Mouse (Mus musculus) gastrocnemius, adult 2 months (tissue): Measurements from ENCODE around the gene Gdf15. TPM values are rescaled to one million over a fixed set of nuclear protein-coding genes. Genes with fewer than 3 reads are reported as not detected.

ENCODE experiments used
- DNase-seq: peaks from one replicate; pipeline ENCODE4 v3.0.0; 2022
- H3K27ac ChIP-seq: fragments of 200-600 bp; 2 replicates; pipeline ENCODE4 v1.8.1; 2022; ENCODE audit warnings: mild to moderate bottlenecking
- H3K4me3 ChIP-seq: fragments of 200-600 bp; 2 replicates; pipeline ENCODE4 v1.8.1; 2022; ENCODE audit warnings: mild to moderate bottlenecking, moderate library complexity
- CTCF ChIP-seq: fragments of 200-600 bp; IDR thresholded peaks from 2 replicates; pipeline ENCODE4 v1.8.1; 2022; ENCODE audit warnings: antibody characterized with exemption, mild to moderate bottlenecking, moderate library complexity
- intact Hi-C: fragments of 180-260 bp; cut with DNase I; formaldehyde crosslinking; loops from one replicate; pipeline ENCODE4 v1.15.1; 2025
- long read RNA-seq, 2 experiments: library from polyadenylated mRNA; stranded (forward); transcript quantifications; one replicate each; pipeline ENCODE4 v2.0.0; 2021
- total RNA-seq, 2 experiments: library from RNA; stranded (reverse); gene quantifications; 2 replicates each; pipeline ENCODE4 v1.2.3; 2021

The Gdf15 gene
- total RNA-seq = under 1 TPM in 1 of 2 experiments, not detected in 1; 0.28 TPM
- long read RNA-seq, experiment 1 = 0 reads
- long read RNA-seq, experiment 2 = 0 reads

DNA sequence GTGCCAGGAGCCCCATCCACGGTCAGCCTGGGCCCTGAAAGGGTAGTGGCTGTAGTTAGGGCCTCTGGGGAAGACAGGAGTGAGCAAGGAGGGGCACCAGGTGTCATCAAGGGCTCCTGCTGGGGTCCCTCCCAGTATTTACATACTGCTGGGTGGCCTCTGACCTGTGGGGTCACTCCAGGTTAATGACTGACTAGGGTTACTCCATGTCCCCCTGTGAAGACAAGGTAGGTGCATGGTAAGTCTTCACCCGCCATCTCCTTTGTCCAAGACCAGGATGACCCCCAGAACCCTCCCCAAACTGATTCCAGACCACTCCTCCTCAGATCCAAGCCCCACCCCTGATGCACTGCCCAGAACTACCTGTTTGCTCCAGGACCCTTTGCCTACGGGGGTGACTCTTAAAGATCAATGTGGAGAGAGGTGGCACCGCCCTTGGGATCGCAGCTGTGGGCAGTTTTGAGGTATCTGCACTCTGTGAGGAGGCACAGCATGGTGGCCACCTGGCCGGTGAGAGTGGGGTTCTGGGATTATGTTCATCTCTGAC lies at the start of gene Gdf15:
TSS of gene Gdf15 (minus strand) at position 111 of the 547 bp plus-strand sequence.
- Histone ChIP-seq H3K27ac (peak within 1 kb of the TSS; percentile 90), H3K4me3 (peak within 1 kb of the TSS; percentile 37; the same call in 1 of the 2 replicates)
- intact Hi-C loops = no loop called here
- no peak for TF ChIP-seq CTCF
- DNase-seq = no peak

DNA sequence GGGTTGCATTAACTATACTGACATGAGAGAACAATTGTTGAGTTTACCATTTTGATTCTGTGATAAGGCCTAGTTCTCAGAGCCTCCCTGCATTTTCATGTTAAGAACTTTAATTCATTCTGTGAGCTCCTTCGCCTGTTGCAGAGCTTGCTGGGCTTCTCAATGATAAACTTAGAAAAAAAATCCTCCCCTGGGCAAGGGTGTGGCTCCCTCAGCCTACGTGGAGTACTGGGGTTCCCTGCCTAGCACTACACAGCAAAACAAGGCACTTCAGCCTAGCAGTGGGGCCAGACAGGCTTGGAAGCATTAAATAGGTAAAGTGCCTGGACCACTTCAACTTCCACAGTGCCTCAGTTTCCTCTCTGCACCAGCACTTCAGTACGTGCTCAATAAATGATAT lies 49.2 kb upstream of the Gdf15 start:
- no peak for DNase-seq
- intact Hi-C loops = no loop called here
- no peak for TF ChIP-seq CTCF
- H3K4me3 ChIP-seq = no peak overlapping the region
- H3K27ac ChIP-seq = peak overlapping the region; percentile 88

GRCm38 (mm10) chr8:70680039-70680438 lies 47.8 kb upstream of the Gdf15 start:
- Histone ChIP-seq H3K27ac (peak overlapping the region; percentile 74), H3K4me3 (no peak overlapping the region)
- no peak for TF ChIP-seq CTCF
- peak; percentile 63 for DNase-seq
- intact Hi-C loops = no loop called here

GRCm38 (mm10) chr8:70679404-70679803 lies 47.1 kb upstream of the Gdf15 start:
- H3K4me3 ChIP-seq = no peak overlapping the region
- DNase-seq = no peak
- no peak for TF ChIP-seq CTCF
- peak overlapping the region; percentile 74 for H3K27ac ChIP-seq
- intact Hi-C loops = no loop called here

DNA sequence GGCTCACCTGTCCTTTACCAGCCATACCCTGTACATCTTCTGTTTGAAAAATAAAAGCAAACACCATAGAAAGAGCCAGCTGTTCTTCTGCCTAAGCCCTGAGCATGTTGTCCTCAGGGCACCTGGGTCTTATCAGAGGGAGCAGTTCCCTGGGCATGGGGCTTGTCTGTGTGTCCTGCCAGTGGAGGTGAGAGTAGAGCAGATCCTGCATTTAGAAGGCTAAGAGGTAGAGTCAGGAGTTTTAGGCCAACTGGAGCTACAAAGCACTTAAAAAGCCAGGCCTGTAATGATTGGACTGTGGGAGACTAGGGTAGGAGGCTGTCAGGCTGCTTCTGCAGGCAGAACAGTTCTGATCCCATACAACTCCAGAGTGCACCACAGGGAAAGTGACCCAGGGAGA lies 46.4 kb upstream of the Gdf15 start:
- no peak for DNase-seq
- peak overlapping the region; percentile 74; the same call in 1 of the 2 replicates for H3K27ac ChIP-seq
- no peak overlapping the region for H3K4me3 ChIP-seq
- intact Hi-C loops = no loop called here
- TF ChIP-seq CTCF = no peak

- TF ChIP-seq CTCF = no peak
- no peak overlapping the region for H3K4me3 ChIP-seq
- intact Hi-C loops = no loop called here
- no peak overlapping the region for H3K27ac ChIP-seq
- no peak for DNase-seq
Measured at GRCm38 (mm10) chr8:70677451-70678080, 45.3 kb upstream of the Gdf15 start.

GRCm38 (mm10) chr8:70675336-70675735 lies 43.1 kb upstream of the Gdf15 start:
- Histone ChIP-seq H3K27ac (peak overlapping the region; percentile 98), H3K4me3 (no peak overlapping the region)
- DNase-seq = no peak
- no peak for TF ChIP-seq CTCF
- intact Hi-C loops = no loop called here

- Histone ChIP-seq H3K27ac (peak overlapping the region; percentile 98), H3K4me3 (no peak overlapping the region)
- DNase-seq = no peak
- intact Hi-C loops = no loop called here
- TF ChIP-seq CTCF = no peak
Measured at GRCm38 (mm10) chr8:70674716-70675115, 42.5 kb upstream of the Gdf15 start.

DNA sequence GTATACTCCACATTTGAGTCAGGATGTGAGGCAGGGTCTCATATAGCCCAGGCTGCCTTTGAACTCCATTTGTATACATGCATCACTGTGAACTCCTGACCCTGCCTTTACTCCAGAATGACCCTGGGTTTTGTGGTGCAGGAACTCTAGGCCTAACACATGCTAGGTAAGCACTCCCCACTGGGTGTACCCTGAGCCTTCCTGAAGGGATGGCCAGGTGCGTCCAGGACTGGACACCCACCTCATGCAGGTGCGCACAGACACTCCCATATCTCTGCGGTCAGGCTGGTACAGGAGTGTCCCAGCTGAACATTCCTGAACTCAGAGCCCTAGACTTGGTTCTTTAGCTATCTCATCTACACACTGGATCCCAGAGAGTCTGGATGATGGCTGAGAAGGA lies 41.9 kb upstream of the Gdf15 start:
- DNase-seq = no peak
- intact Hi-C loops = no loop called here
- Histone ChIP-seq H3K27ac (peak overlapping the region; percentile 98), H3K4me3 (peak overlapping the region; percentile 82)
- TF ChIP-seq CTCF = no peak

- intact Hi-C loops = loop anchor here (1.0 kb wide), 1 partner anchor 27 kb away; no protein-coding TSS in a partner anchor
- H3K4me3 ChIP-seq = peak within 1 kb of the TSS; percentile 82
- peak; percentile 97 for DNase-seq
- TF ChIP-seq CTCF = peak; percentile 87
- peak within 1 kb of the TSS; percentile 98 for H3K27ac ChIP-seq
Measured at GRCm38 (mm10) chr8:70673079-70673856, 41.0 kb upstream of the Gdf15 start, which contains the start of gene Lsm4. TSS of gene Lsm4 (plus strand) at chr8:70673248.

- no peak for DNase-seq
- intact Hi-C loops = loop anchor here (1.0 kb wide), 1 partner anchor 28 kb away; no protein-coding TSS in a partner anchor
- TF ChIP-seq CTCF = no peak
- Histone ChIP-seq H3K4me3 (peak overlapping the region; percentile 82), H3K27ac (peak overlapping the region; percentile 98)
Measured at GRCm38 (mm10) chr8:70672325-70673078, 40.2 kb upstream of the Gdf15 start.

DNA sequence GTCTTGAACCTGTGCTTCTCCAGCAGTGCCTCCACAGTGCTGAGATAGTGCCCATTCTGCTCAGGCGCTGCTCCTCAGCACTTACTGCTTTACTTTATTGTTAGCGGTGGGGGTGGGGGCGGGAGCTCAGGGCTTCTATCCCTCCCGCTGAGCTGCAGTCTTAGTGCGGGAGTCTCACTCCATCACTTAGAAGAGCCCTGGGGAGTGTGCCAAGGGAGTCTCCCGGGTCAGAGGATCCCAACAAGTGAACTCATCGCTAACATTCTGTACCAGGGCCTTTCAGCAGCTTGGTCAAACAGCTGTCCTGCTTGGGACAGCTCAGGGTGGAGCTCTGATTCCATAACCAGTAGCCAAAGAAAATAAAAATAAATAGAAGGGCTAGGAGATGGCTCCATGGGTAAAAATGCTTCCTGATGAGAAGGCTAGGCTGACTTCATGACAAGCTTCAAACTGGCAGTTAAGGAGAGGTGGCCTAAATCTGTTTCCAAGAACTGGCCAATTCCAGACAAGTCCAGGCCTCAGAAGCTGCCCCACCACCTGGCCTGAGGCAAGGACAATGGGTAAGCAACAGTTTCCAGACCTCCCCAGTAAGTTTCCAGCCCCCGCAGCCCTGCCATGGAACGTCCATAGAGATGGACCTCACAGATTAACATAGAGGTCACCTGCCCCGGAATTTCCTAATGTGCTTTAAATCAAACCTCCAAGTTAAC lies 39.5 kb upstream of the Gdf15 start:
- peak; percentile 85 for DNase-seq
- Histone ChIP-seq H3K4me3 (no peak overlapping the region), H3K27ac (peak overlapping the region; percentile 98)
- intact Hi-C loops = no loop called here
- TF ChIP-seq CTCF = no peak
